Mouse (Mus musculus): ENCODE measurements around the gene Axl.

GRCm38 (mm10) chr7:25780021-25780420 lies 8.5 kb downstream of the Axl start:
- no peak for TF ChIP-seq CTCF (IDR thresholded peaks at IDR 0.05; ENCODE audit: borderline replicate concordance, insufficient read depth, low read length)
- TF ChIP-seq POLR2A (IDR thresholded peaks at IDR 0.05; ENCODE audit: low read depth, low read length) = peak; percentile 3; the same call in 1 of the 2 replicates

Measured in embryonic fibroblast, embryonic 13.5 days (primary cell).